Mouse (Mus musculus): ENCODE data around the gene Unc13d.

GRCm38 (mm10) chr11:116098711-116099460, 21.1 kb upstream of the Unc13d start:
- TF ChIP-seq CTCF (IDR thresholded peaks at IDR 0.05; ENCODE audit: low read depth), result no peak
- TF ChIP-seq EP300 (IDR thresholded peaks at IDR 0.05; ENCODE audit: low read depth), result no peak

Measured in heart, postnatal 0 days (tissue).